Mouse (Mus musculus): ENCODE results near the gene Cdc7.

Gene Cdc7

DNA sequence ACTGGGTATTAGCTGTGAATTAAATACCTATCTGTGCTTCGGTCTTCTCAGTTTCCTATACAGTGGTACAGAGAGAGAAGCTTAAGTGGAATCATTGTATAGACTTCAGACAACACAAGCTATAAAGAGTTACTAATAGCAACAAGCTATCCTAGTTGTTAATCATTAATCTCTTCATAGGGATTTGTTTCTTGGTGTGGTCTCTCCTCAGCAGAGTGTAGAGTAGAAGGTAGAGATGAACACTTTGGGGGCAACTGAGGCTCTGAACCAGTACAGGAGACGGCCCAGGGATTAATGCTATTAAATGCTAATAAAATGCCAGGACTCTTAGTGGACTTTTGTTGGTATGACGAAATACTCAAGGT lies 57.9 kb downstream of the Cdc7 start:
- no peak for DNase-seq (ENCODE audit: low spot score in 2 of 2)

DNA sequence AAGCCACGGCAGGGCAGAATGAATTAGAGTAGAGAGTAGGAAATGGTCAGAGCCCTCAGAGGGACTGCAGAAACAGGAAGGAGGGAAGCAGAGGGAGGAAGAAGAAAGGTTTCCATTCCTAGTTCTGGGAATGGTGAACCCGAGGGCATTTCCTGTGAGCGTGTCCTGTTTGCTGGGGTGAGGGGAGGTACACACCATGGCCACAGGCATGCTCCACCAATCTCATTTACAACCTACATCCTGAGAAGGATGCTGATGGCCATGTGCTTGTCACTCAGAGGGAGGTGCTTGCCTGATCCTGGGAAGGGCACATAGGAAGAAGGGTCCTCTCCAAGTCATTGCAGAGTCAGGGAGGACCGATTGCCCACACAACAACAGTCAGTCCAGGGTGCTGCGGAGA lies 59.8 kb downstream of the Cdc7 start:
- DNase-seq (ENCODE audit: low spot score in 2 of 2), result no peak

DNA sequence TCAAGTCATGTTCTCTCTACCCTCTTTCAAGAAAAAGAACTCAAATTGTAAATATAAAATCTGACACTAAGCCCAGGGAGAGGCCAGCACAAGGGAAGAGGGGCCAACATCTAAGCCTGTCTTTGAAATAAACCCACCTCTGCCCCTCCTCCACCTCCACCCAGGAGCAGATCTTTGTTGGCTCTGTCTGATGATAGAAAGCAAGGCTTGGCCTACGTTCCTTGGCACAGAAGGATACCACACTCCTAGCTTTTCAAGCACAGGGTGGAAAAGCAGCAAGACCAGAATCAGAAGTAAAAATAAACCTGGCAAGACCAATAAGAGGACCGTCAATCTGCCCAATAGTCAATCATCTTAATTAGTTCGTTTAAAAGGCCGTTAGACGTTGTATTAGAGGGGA lies 61.2 kb downstream of the Cdc7 start:
- DNase-seq (ENCODE audit: low spot score in 2 of 2), result no peak

DNA sequence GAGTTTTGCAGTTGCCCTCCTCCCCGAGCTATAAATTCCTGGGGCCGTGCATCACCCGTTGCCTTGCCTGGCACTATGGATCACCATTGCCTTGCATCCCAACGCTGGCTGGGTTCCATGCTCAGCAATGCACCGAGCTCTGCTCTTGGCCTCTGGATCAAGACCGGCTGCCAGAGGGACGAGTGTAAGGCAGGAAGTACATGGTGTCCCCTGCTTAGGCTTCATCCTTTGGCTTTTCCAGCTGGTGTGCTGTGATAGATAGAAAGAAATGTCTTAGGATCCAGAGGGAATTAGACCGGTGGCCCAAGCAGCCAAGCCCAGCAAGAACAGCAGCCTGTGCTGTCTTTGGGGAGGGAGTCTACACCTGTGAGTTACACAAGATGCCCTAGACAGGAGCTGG lies 61.7 kb downstream of the Cdc7 start:
- no peak for DNase-seq (ENCODE audit: low spot score in 2 of 2)

DNA sequence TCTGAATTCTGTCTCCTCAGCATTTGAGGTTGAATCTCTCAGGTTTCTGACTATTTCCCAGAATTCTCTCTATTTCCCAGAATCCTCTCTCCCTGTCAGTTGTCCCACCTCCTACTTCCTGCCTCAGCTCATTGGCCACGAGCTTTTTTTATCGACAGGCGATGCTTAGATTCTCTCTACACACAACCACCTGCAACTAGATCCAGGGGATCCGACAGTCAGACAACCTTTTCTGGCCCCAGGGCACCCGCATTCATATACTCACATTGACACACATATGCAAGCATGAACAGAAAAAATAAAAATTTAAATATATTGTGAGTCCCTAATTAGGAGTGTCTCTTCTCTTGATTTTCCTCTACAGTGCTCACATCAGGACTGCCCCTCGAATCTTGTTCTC lies 63.5 kb downstream of the Cdc7 start:
- DNase-seq (ENCODE audit: low spot score in 2 of 2), result no peak

DNA sequence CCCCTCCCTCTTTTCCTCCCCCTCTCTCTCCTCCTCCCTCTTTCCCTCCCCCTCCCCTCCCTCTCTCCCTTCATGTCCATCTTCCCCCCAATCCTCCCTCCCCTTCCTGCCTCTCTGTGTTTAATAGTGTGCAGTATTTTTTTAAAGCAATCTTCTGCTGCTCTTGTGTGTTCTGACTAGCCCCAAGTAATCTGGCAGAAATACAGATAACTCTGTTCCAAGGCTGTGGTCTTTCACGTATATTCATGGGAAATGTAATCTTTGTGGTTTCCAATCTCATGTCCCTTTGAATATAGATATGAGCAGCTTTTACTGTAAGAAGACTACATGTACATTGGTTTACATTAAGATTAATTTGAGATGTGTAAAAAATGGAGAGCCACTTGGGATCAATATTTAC lies 64.4 kb downstream of the Cdc7 start:
- no peak for DNase-seq (ENCODE audit: low spot score in 2 of 2)

DNA sequence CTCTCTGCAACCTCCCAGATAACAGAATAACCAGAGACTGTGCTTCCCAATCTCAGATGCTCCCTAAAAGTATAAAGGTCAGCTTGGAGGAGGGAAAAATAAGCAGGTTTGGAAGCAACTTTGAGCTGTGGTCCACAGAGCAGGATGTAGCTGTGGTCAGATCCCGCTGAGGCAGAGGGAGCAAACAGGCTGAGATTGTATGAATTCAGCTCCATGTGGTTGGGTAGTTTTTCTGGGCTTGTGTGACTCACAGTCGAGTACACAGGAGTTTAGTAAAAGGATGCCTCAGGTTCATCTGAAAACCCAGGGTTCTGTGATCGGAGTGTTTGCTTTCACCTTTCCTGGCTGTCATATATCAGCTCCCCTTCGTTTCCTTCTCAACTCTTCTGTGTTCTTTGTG lies 65.7 kb downstream of the Cdc7 start:
- DNase-seq (ENCODE audit: low spot score in 2 of 2), result no peak

DNA sequence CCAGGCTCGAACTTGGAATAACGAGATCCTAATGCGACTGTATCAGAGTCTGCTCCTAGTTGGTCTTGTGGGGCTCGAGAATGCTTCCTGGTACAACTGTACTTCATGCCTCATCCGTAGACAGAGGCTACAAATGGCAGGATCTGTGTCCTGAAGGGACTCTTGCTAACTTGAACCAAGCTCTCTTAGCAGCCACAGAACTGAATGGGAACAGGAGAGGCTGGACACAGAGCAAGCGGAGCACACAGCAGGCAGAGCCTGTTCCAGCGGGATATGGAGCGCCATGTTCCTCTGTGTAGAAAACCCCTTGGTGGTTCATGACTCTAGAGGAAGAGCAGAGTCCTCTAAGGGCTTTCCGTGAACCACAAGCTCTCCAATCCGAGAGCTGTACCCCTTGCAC lies 66.7 kb downstream of the Cdc7 start:
- no peak for DNase-seq (ENCODE audit: low spot score in 2 of 2)

All from natural killer cell, adult 2 months (primary cell).